Mouse (Mus musculus): ENCODE measurements around the gene Hist2h3c1. TPM values are rescaled to one million over a fixed set of nuclear protein-coding genes. Genes with fewer than 3 reads are reported as not detected.
"Not testable (repeated sequence)": the region's sequence is repeated elsewhere in the genome, so short reads cannot be mapped to it uniquely, and the experiment has no call there.

Hist2h3c1 gene
- polyA plus RNA-seq, 1 experiment from 2014 or later, result 4.9 TPM

DNA sequence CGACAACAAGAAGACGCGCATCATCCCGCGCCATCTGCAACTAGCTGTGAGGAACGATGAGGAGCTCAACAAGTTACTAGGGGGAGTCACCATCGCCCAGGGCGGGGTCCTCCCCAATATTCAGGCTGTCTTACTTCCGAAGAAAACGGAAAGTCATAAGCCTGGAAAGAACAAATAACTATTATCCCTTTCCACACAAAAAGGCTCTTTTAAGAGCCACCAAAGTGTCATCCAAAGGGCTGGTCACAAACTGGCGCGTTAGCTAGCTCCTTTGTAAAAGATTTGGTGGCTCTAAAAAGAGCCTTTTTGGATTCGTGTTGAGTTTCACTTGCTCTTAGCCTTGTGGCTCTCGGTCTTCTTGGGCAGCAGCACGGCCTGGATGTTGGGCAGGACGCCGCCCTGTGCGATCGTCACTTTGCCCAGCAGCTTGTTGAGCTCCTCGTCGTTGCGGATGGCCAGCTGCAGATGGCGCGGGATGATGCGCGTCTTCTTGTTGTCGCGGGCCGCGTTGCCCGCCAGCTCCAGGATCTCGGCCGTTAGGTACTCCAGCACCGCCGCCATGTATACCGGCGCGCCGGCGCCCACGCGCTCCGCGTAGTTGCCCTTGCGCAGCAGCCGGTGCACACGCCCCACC is 26.2 kb upstream of the Hist2h3c1 start:
- ATAC-seq (ENCODE audit: low read depth); H3K27me3 ChIP-seq (ENCODE audit: control insufficient read depth, insufficient read depth, low read depth, low read length): not testable (repeated sequence)

DNA sequence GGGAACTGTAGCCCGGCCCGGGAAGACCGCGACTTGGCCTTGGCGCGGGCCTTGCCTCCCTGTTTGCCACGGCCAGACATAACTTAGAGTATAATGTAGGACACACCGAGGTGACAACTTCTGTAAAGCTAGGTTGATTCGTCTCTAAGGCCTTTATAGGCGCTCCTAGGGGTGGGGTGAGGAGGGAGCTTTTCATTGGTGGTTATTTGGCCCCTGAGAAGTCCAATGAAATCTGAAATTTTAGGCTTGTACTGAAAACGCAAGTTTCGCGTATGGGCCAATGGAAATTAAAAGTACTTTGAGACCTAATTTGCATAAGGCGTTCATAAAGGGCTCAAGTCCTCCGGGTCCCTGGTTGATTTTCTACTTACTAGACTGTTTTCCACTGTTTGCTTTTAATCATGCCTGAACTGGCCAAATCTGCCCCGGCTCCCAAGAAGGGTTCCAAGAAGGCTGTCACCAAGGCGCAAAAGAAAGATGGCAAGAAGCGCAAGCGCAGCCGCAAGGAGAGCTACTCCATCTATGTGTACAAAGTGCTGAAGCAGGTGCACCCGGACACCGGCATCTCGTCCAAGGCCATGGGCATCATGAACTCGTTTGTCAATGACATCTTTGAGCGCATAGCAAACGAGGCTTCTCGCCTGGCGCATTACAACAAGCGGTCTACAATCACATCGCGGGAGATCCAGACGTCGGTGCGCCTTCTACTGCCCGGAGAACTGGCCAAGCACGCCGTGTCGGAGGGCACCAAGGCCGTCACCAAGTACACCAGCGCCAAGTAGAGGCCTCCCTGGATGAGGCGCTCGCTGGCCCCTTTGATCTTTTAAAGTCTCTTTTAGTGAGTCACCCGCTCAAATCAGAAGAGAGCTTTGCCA is 25.5 kb upstream of the Hist2h3c1 start, which contains the start of the genes Hist2h2ac and Hist2h2be:
Hist2h2ac (minus strand) TSS at position 116 of the 875 bp plus-strand sequence.
Hist2h2be (plus strand) TSS at position 355 of the 875 bp plus-strand sequence.
- Histone ChIP-seq H3K27me3 (ENCODE audit: control insufficient read depth, insufficient read depth, low read depth, low read length) (no peaks in the 10 kb centered on the region), H3K27ac (ENCODE audit: low read length) (peak within 1 kb of the TSS; percentile 99), H3K4me1 (ENCODE audit: control insufficient read depth, low read depth, low read length) (peaks cover 36% of the 10 kb centered on the region), H3K9ac (ENCODE audit: low read depth, low read length) (peak within 1 kb of the TSS; percentile 83), H3K4me2 (ENCODE audit: low read depth, low read length) (peak within 1 kb of the TSS; percentile 81), H3K36me3 (ENCODE audit: control insufficient read depth, insufficient read depth) (no peaks in the 10 kb centered on the region), H3K9me3 (replicated peaks; ENCODE audit: control insufficient read depth, low read length) (no peaks in the 10 kb centered on the region), H3K4me3 (ENCODE audit: low read depth, low read length) (peak within 1 kb of the TSS; percentile 68)
- ATAC-seq (ENCODE audit: low read depth), result peak; percentile 90
- under 1% methylated on average over 43 of the region's 43 CpGs for WGBS (ENCODE audit: insufficient replicate concordance)

More for the DNA sequence above, 26.2 kb upstream of the Hist2h3c1 start:
- H3K9ac ChIP-seq (ENCODE audit: low read depth, low read length), result peak overlapping the region; percentile 79
- H3K36me3 ChIP-seq (ENCODE audit: control insufficient read depth, insufficient read depth); H3K9me3 ChIP-seq (replicated peaks; ENCODE audit: control insufficient read depth, low read length): not testable (repeated sequence)
- H3K4me1 ChIP-seq (ENCODE audit: control insufficient read depth, low read depth, low read length), result peaks cover 34% of the 10 kb centered on the region
- under 1% methylated on average over 27 of the region's 47 CpGs for WGBS (ENCODE audit: insufficient replicate concordance)
- H3K4me2 ChIP-seq (ENCODE audit: low read depth, low read length), result peak overlapping the region; percentile 81
- peak overlapping the region; percentile 68 for H3K4me3 ChIP-seq (ENCODE audit: low read depth, low read length)
- H3K27ac ChIP-seq (ENCODE audit: low read length), result peak overlapping the region; percentile 99

GRCm38 (mm10) chr3:96221640-96222038 is 24.8 kb upstream of the Hist2h3c1 start:
- Histone ChIP-seq H3K4me2 (ENCODE audit: low read depth, low read length) (peak overlapping the region; percentile 81), H3K9ac (ENCODE audit: low read depth, low read length) (peak overlapping the region; percentile 83), H3K4me3 (ENCODE audit: low read depth, low read length) (peak overlapping the region; percentile 68), H3K27ac (ENCODE audit: low read length) (peak overlapping the region; percentile 99), H3K36me3 (ENCODE audit: control insufficient read depth, insufficient read depth) (no peaks in the 10 kb centered on the region), H3K27me3 (ENCODE audit: control insufficient read depth, insufficient read depth, low read depth, low read length) (no peaks in the 10 kb centered on the region), H3K9me3 (replicated peaks; ENCODE audit: control insufficient read depth, low read length) (no peaks in the 10 kb centered on the region), H3K4me1 (ENCODE audit: control insufficient read depth, low read depth, low read length) (peaks cover 36% of the 10 kb centered on the region)
- ATAC-seq (ENCODE audit: low read depth), result no peak
- WGBS (ENCODE audit: insufficient replicate concordance), result 14% methylated on average over 9 of the region's 9 CpGs

GRCm38 (mm10) chr3:96222774-96223173 is 23.7 kb upstream of the Hist2h3c1 start:
- Histone ChIP-seq H3K27me3 (ENCODE audit: control insufficient read depth, insufficient read depth, low read depth, low read length) (no peaks in the 10 kb centered on the region), H3K4me3 (ENCODE audit: low read depth, low read length) (peak overlapping the region; percentile 68), H3K4me1 (ENCODE audit: control insufficient read depth, low read depth, low read length) (peaks cover 36% of the 10 kb centered on the region), H3K9ac (ENCODE audit: low read depth, low read length) (peak overlapping the region; percentile 83), H3K27ac (ENCODE audit: low read length) (peak overlapping the region; percentile 49), H3K9me3 (replicated peaks; ENCODE audit: control insufficient read depth, low read length) (no peaks in the 10 kb centered on the region), H3K36me3 (ENCODE audit: control insufficient read depth, insufficient read depth) (no peaks in the 10 kb centered on the region), H3K4me2 (ENCODE audit: low read depth, low read length) (peak overlapping the region; percentile 81)
- ATAC-seq (ENCODE audit: low read depth), result no peak
- 78% methylated on average over 4 of the region's 4 CpGs for WGBS (ENCODE audit: insufficient replicate concordance)

DNA sequence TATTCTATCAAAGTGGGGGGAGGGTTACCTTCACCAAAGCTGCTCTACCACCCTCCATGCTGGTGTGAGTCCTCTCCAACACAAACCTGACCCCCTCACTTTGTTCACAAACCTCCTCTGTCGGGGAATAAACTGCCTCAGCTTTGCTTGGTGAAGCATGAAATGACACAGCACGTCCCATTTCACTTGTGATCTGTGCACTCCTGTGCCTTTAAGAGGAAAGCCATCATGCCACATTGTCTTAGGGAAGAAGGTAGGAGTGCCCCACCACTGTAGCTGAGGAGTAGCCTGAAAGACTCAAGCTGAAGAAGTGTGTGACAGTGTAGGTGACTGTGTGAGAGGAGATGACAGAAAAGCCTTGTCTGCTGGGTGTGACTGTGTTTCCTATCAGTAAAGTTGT is 21.1 kb upstream of the Hist2h3c1 start:
- peak overlapping the region; percentile 55 for H3K9ac ChIP-seq (ENCODE audit: low read depth, low read length)

GRCm38 (mm10) chr3:96226695-96227648 is 19.5 kb upstream of the Hist2h3c1 start:
- Histone ChIP-seq H3K4me1 (ENCODE audit: control insufficient read depth, low read depth, low read length) (peaks cover 28% of the 10 kb centered on the region), H3K9ac (ENCODE audit: low read depth, low read length) (no peak overlapping the region), H3K9me3 (replicated peaks; ENCODE audit: control insufficient read depth, low read length) (no peaks in the 10 kb centered on the region), H3K36me3 (ENCODE audit: control insufficient read depth, insufficient read depth) (no peaks in the 10 kb centered on the region), H3K27ac (ENCODE audit: low read length) (no peak overlapping the region), H3K27me3 (ENCODE audit: control insufficient read depth, insufficient read depth, low read depth, low read length) (no peaks in the 10 kb centered on the region), H3K4me3 (ENCODE audit: low read depth, low read length) (no peak overlapping the region), H3K4me2 (ENCODE audit: low read depth, low read length) (no peak overlapping the region)
- 60% methylated on average over 8 of the region's 8 CpGs for whole genome bisulfite sequencing (ENCODE audit: insufficient replicate concordance)
- peak; percentile 25; the same call in 1 of the 2 replicates for ATAC-seq (ENCODE audit: low read depth)

More for the DNA sequence above, 21.1 kb upstream of the Hist2h3c1 start:
- Histone ChIP-seq H3K27me3 (ENCODE audit: control insufficient read depth, insufficient read depth, low read depth, low read length) (no peaks in the 10 kb centered on the region), H3K4me3 (ENCODE audit: low read depth, low read length) (peak overlapping the region; percentile 28), H3K36me3 (ENCODE audit: control insufficient read depth, insufficient read depth) (no peaks in the 10 kb centered on the region), H3K27ac (ENCODE audit: low read length) (peak overlapping the region; percentile 27; the same call in 1 of the 2 replicates), H3K4me1 (ENCODE audit: control insufficient read depth, low read depth, low read length) (peaks cover 30% of the 10 kb centered on the region), H3K9me3 (replicated peaks; ENCODE audit: control insufficient read depth, low read length) (no peaks in the 10 kb centered on the region), H3K4me2 (ENCODE audit: low read depth, low read length) (peak overlapping the region; percentile 46)
- ATAC-seq (ENCODE audit: low read depth), result no peak
- WGBS (ENCODE audit: insufficient replicate concordance), result 48% methylated on average over 2 of the region's 2 CpGs

GRCm38 (mm10) chr3:96228828-96229227 is 17.7 kb upstream of the Hist2h3c1 start:
- no peak overlapping the region for H3K4me3 ChIP-seq (ENCODE audit: low read depth, low read length)
- peaks cover 19% of the 10 kb centered on the region for H3K4me1 ChIP-seq (ENCODE audit: control insufficient read depth, low read depth, low read length)
- H3K27me3 ChIP-seq (ENCODE audit: control insufficient read depth, insufficient read depth, low read depth, low read length), result no peaks in the 10 kb centered on the region
- 62% methylated on average over 2 of the region's 2 CpGs for WGBS (ENCODE audit: insufficient replicate concordance)
- H3K9me3 ChIP-seq (replicated peaks; ENCODE audit: control insufficient read depth, low read length), result no peaks in the 10 kb centered on the region
- no peak overlapping the region for H3K9ac ChIP-seq (ENCODE audit: low read depth, low read length)
- no peaks in the 10 kb centered on the region for H3K36me3 ChIP-seq (ENCODE audit: control insufficient read depth, insufficient read depth)
- no peak for ATAC-seq (ENCODE audit: low read depth)
- H3K27ac ChIP-seq (ENCODE audit: low read length), result no peak overlapping the region
- no peak overlapping the region for H3K4me2 ChIP-seq (ENCODE audit: low read depth, low read length)

GRCm38 (mm10) chr3:96230404-96230803 is 16.1 kb upstream of the Hist2h3c1 start:
- ATAC-seq (ENCODE audit: low read depth), result no peak
- no peak overlapping the region for H3K27ac ChIP-seq (ENCODE audit: low read length)
- no peak overlapping the region for H3K9ac ChIP-seq (ENCODE audit: low read depth, low read length)
- no peaks in the 10 kb centered on the region for H3K36me3 ChIP-seq (ENCODE audit: control insufficient read depth, insufficient read depth)
- 32% methylated on average over 2 of the region's 2 CpGs for WGBS (ENCODE audit: insufficient replicate concordance)
- H3K4me2 ChIP-seq (ENCODE audit: low read depth, low read length), result no peak overlapping the region
- no peaks in the 10 kb centered on the region for H3K27me3 ChIP-seq (ENCODE audit: control insufficient read depth, insufficient read depth, low read depth, low read length)
- peaks cover 6% of the 10 kb centered on the region for H3K4me1 ChIP-seq (ENCODE audit: control insufficient read depth, low read depth, low read length)
- H3K9me3 ChIP-seq (replicated peaks; ENCODE audit: control insufficient read depth, low read length), result no peaks in the 10 kb centered on the region
- no peak overlapping the region for H3K4me3 ChIP-seq (ENCODE audit: low read depth, low read length)
